Mouse (Mus musculus) forelimb bud, embryonic 11.5 days (tissue): Measurements from ENCODE around the gene Egfr.

Experiments
- DNase-seq: peaks from one replicate; pipeline ENCODE4 v3.0.0-alpha.2; 2012; ENCODE audit warnings: low read depth, low spot score

The Egfr gene

DNA sequence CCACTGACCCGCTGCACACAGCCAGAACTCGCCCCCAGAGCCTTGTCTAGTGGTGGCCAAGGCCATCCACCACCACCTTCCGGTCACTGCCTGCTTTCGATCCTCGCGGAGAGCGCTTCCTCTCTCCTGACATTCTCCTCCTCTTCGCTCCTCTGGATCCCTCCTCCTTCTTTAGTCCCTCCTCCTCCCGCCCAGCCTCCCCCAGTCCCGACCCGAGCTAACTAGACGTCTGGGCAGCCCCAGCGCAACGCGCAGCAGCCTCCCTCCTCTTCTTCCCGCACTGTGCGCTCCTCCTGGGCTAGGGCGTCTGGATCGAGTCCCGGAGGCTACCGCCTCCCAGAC, at the start of gene Egfr:
TSS of gene Egfr (plus strand) at position 197 of the 342 bp plus-strand sequence.
- peak; percentile 38 for DNase-seq

GRCm38 (mm10) chr11:16703221-16703620, 48.8 kb upstream of the Egfr start:
- no peak for DNase-seq

- no peak for DNase-seq
These were observed 16.8 kb upstream of the Egfr start for GRCm38 (mm10) chr11:16735083-16735644.

DNA sequence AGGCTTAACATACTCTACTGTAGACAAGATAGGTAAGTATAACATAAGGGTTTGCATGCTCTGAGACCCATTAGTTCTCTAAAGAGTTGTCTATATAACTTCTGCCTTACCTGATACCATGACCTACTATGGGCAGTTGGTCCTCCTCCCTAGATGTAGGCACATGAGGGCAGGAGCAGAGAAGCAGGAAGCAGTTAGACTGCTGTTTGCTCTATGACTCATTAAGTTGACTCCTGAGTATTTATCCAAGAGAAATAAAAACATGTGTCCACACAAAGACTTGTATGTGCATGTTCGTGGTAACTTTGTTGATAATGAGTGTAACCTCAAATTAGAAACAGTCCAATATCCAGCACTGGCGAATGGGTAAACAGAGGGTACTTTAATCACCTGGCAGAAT, 14.7 kb upstream of the Egfr start:
- DNase-seq: no peak

DNA sequence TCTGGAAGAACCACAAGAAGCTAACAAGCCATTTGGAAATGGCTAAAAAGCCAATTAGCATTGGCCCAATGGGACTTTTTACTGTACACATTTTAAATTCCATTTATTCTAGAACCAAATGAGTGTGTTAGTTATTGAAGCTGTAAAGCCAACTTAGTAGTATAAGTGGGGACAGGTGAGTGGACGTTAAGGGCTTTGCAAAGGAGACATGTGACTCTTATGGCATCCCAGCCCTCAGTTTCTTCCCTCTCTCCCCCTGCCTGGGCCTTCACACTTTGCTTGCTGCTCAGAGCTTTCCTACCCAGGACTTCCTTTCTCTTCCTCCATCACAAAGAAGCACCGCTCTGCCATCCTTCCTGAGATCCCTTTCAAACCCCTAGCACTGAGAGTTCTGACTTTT, 13.3 kb upstream of the Egfr start:
- DNase-seq: no peak

GRCm38 (mm10) chr11:16739155-16739554, 12.8 kb upstream of the Egfr start:
- DNase-seq: no peak

DNA sequence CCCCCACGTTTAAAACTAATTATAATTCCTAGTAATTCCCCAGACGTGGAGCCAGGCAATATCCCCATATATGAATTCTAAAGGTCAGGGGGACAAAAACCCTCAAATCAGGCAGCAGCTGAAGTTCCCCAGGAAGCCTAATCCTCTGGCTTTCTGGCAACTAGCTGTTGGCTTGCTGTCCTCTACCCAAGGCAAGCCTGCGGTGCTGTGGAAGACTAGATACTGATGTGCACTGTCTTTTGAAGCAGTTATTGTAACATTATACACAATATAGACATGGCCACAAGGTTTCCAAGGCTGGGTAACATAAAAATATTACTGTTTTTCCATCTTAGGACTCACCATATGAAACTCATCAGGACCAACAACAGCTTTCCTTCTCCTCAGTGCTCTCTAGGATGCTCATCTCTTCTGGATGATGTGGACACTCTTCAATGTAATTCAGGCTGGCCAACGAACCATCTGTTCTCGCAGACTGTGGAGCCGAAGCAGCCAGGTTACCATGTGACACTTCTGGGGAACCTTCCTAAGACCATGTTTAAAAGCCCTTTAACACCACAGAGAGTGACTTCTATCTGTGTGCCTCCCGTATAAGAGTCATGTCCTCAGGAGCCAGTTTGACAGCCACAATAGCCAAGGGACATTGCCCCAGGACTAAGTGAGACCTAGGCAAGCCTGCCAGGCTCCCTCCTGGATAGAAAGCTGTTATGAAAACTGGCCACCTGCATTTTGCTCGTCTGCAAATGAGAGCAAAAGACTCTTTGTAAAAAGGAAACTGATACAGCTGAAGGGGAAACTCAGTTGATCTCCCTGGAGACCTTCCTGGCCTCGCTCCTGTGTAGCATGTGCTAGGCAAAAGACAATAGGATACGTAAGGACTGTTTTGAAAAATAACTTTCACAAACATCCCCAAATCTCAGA, 11.1 kb upstream of the Egfr start:
- DNase-seq: no peak

DNA sequence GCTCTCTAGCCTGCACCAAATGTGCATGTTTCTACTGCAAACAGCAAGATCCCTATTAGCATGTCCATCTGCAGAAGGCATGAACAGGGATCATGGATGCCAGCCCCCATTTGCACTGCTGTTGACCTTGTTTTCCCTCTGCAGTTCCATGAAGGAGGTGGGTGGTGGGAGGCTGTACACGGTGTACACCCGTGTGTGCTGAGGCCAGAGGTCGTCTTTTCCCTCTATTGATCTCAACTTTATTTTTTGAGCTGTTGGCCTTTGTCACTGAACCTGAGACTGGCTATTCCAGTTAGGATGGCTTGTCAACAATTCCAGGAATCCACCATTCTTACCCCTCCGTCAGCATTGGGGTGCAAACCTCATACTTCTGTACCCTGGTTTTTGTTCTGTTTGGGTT, 9.8 kb upstream of the Egfr start:
- DNase-seq: no peak

DNA sequence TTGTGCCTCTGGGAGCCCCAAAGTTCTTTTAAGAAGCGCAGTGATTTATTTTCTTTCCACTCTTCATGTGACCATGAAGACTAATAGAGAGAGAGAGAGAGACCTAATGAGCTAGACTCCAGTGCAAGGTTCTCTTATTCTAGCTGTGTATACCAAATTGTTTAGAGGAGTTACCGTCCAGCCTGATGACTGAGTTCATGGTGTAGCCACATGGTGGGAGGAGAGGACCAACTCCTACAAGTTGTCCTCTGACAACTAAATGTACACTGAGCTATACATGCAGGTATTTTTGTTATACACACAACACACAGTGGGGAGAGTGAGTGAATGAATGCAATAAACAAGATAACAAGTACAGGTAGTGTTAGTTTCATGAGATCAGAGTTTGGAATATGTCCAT, 9.2 kb upstream of the Egfr start:
- DNase-seq: no peak

DNA sequence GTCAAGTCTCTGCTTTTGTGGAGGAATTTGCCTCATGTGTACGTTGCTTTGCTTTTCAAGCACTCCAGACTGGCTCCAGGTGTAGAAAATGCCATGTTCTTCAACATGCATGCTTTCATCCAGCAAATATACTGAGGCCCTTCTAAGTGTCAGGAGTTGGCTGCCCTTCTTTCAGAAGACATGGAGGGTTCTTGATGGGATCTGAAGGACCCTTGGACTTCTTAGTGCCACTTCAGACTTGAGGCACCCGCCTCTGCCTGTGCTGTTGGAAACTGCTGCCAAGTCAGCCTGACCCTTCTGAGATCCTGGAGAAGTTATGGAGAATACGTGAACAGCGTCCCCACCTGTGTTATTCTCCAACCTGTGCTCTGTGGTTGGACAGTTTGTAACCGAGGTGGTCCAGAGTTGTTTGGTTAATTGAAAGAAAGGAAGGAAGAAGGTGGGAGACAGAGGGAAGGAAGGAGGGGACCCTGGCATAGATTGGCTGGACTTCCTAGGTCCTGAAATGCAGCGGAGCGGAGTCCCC, 483 bp upstream of the Egfr start:
- no peak for DNase-seq

GRCm38 (mm10) chr11:16752349-16753153, 548 bp downstream of the Egfr start:
- peak; percentile 25 for DNase-seq

GRCm38 (mm10) chr11:16753154-16754040, 1.4 kb downstream of the Egfr start:
- no peak for DNase-seq

GRCm38 (mm10) chr11:16759930-16760329, 7.9 kb downstream of the Egfr start:
- DNase-seq: no peak

DNA sequence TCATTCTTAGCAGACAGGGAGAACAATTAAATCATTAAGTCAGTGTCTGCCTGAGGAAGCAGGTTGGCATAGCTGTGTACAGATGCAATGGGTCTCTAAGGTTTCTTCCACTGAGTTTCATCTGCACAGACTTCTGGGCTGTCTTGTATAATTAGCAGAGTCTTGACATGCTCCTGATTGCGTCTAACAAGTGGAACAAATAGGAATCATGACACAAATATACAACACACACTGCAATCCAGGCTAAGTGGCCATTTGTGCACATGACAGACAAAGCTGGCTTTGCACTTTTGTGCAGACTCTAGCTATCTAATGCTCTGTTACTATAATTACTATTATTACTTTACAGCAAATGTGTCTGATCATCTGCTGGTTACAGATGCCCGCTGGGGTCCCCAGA, 9.2 kb downstream of the Egfr start:
- DNase-seq: no peak

DNA sequence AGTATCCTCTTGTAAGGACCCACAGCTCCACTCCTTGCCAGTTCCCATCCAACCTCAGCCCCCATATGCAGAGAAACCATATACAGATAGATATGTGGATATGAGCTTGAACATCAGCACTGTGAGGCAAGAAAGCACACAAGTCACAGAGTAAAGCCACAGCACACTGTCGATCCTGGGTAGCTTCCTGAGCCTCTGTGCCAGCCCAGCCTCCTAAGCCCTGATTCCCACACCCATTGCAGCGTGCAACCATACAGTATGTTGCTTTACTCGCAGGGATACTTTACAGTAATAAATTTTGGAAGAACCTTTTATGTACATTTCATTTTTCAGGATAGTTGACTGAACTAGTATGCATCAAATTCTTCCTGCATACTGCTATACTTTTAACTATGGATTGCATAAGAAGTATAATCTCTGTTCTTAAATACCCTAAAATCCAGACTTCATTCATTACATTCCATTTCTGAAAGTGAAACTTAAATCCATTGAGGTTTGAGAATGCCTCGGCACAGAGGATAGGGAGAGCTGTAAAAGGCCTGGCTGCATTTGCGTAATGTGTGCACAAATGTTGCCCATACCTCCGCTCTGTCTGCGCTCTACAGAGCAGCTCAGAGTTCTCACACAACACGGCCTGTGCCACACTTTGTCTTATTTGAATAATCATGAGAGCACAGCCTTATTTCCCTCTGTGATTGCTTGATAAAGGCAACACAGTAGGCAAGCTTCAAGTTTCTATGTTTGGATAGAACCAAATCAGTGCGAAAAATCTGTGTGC, 14.2 kb downstream of the Egfr start:
- DNase-seq: no peak

DNA sequence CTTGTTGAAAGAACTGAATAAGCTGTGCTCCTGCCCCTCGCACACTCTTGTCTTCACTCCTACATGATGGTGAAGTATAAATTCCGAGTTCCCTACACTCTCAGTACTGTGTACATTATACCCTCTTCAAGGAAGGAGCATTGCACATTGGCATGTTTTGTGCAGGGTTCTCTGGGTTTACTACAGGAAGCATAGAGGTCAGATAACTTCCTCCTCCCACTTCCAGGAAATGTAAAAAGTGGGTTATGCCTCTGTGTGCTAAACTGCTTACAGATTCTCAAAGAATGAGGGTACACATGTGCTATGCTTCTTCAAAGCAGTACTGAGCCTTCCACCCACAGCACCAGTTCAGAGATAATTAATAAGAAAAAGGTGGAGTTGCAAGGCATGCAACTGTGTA, 16.0 kb downstream of the Egfr start:
- DNase-seq: no peak

DNA sequence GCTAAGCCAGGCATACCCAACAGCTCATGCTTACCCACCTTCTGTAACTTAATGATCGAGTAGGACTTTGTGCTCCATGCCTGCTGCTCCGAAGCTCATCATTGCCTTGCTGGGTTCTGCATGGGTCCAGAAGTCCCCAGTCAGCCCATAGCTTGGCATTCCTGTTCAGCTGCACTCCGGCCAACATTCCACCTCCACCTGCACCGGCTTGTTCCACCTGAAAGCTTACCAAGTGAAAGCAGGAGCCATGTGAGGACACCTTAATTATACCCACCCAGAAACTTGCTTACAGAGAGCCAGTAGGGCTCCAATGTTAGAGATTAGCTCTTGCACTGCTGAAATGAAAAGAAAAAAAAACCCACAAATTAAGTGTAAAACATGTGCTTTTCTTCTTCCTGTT, 17.3 kb downstream of the Egfr start:
- no peak for DNase-seq

- DNase-seq: no peak
These were observed 17.8 kb downstream of the Egfr start for GRCm38 (mm10) chr11:16769709-16770303.

- no peak for DNase-seq
These were observed 19.0 kb downstream of the Egfr start for GRCm38 (mm10) chr11:16770966-16771365.

GRCm38 (mm10) chr11:16772717-16773116, 20.7 kb downstream of the Egfr start:
- no peak for DNase-seq
